Mouse (Mus musculus) adrenal gland, adult 10 weeks (tissue): ENCODE results near the gene Olfr1366. TPM values are rescaled to one million over a fixed set of nuclear protein-coding genes. Genes with fewer than 3 reads are reported as not detected.

Source experiments
- polyA plus RNA-seq: library from polyadenylated mRNA; stranded (reverse); fragments of 350-450 nt; fragmentation: Illumina TruSeq; extraction: RNeasy Lipid Tissue Mini Kit (QIAGEN cat#74804); gene quantifications from one replicate; pipeline ENCODE4 v1.2.3, GENCODE M21; 2014; ENCODE audit warnings: low read depth, low replicate concordance

The Olfr1366 gene
- not detected for polyA plus RNA-seq

GRCm38 (mm10) chr13:21542708-21543107 is at the start of gene Olfr1366:
Olfr1366 (minus strand) TSS chr13:21542808.

GRCm38 (mm10) chr13:21581659-21582058 is 39.1 kb upstream of the Olfr1366 start, which contains the start of gene Olfr1364:
Olfr1364 (minus strand) TSS chr13:21581759.

GRCm38 (mm10) chr13:21559793-21560192 is 17.2 kb upstream of the Olfr1366 start, which contains the start of gene Olfr1535:
Olfr1535 (minus strand) TSS chr13:21559893.

GRCm38 (mm10) chr13:21530781-21531201 is 11.8 kb downstream of the Olfr1366 start, which contains the start of gene Zkscan8:
Zkscan8 (minus strand) TSS chr13:21531120.

GRCm38 (mm10) chr13:21501182-21501581 is 41.4 kb downstream of the Olfr1366 start, which contains the start of gene Gm11273:
Gm11273 (minus strand) TSS chr13:21501418.

GRCm38 (mm10) chr13:21495080-21495479 is 47.5 kb downstream of the Olfr1366 start, which contains the start of gene AK157302:
AK157302 (plus strand) TSS chr13:21495223.

Other genes starting within 250 kb of the Olfr1366 start
- gene Gpx6, start 230.7 kb downstream of the Olfr1366 start, polyA plus RNA-seq: not detected
- not detected for gene Olfr1367, start 195.9 kb downstream of the Olfr1366 start, polyA plus RNA-seq
- gene Zscan12, start 180.0 kb downstream of the Olfr1366 start, polyA plus RNA-seq: 17.1 TPM
- gene Zkscan3, start 140.1 kb downstream of the Olfr1366 start, polyA plus RNA-seq: 88.2 TPM
- 4.0 TPM for gene Pgbd1, start 101.8 kb downstream of the Olfr1366 start, polyA plus RNA-seq
- 95.7 TPM for gene Zscan26, start 89.1 kb downstream of the Olfr1366 start, polyA plus RNA-seq
- 2.3 TPM for gene Nkapl, start 74.3 kb downstream of the Olfr1366 start, polyA plus RNA-seq
- 1.8 TPM for gene Zkscan4, start 63.9 kb downstream of the Olfr1366 start, polyA plus RNA-seq
- gene Gm10065, start 63.4 kb downstream of the Olfr1366 start, polyA plus RNA-seq: not detected
- gene AK157302, start 47.6 kb downstream of the Olfr1366 start, polyA plus RNA-seq: 5.3 TPM
- gene Gm11273, start 41.4 kb downstream of the Olfr1366 start, polyA plus RNA-seq: not detected
- gene Zkscan8, start 11.7 kb downstream of the Olfr1366 start, polyA plus RNA-seq: 41.5 TPM
- not detected for gene Olfr1535, start 17.1 kb upstream of the Olfr1366 start, polyA plus RNA-seq
- not detected for gene Olfr1364, start 39.0 kb upstream of the Olfr1366 start, polyA plus RNA-seq
- gene Olfr1362, start 71.2 kb upstream of the Olfr1366 start, polyA plus RNA-seq: not detected
- gene Olfr11, start 99.7 kb upstream of the Olfr1366 start, polyA plus RNA-seq: not detected
- gene Olfr1361, start 120.6 kb upstream of the Olfr1366 start, polyA plus RNA-seq: not detected
- gene Olfr1360, start 134.6 kb upstream of the Olfr1366 start, polyA plus RNA-seq: not detected
- gene Olfr1359, start 155.3 kb upstream of the Olfr1366 start, polyA plus RNA-seq: not detected
- gene Hist1h2bl, start 173.3 kb upstream of the Olfr1366 start, polyA plus RNA-seq: not detected
- not detected for gene Hist1h2ai, start 173.6 kb upstream of the Olfr1366 start, polyA plus RNA-seq
- not detected for gene Hist1h3h, start 174.9 kb upstream of the Olfr1366 start, polyA plus RNA-seq
- gene Hist1h2bm, start 179.2 kb upstream of the Olfr1366 start, polyA plus RNA-seq: not detected
- gene Hist1h4j, start 192.3 kb upstream of the Olfr1366 start, polyA plus RNA-seq: not detected
- gene Hist1h4k, start 207.7 kb upstream of the Olfr1366 start, polyA plus RNA-seq: not detected
- not detected for gene Hist1h2ak, start 211.0 kb upstream of the Olfr1366 start, polyA plus RNA-seq
- gene Hist1h2bn, start 211.3 kb upstream of the Olfr1366 start, polyA plus RNA-seq: not detected
- not detected for gene Hist1h1b, start 237.8 kb upstream of the Olfr1366 start, polyA plus RNA-seq
- not detected for gene Hist1h3i, start 240.6 kb upstream of the Olfr1366 start, polyA plus RNA-seq
- gene Hist1h2an, start 244.4 kb upstream of the Olfr1366 start, polyA plus RNA-seq: not detected
- gene Hist1h2bp, start 244.7 kb upstream of the Olfr1366 start, polyA plus RNA-seq: not detected